Mouse (Mus musculus): ENCODE data around the gene Asb11.

Gene Asb11

GRCm38 (mm10) chrX:164445601-164446000 lies 8.8 kb downstream of the Asb11 start:
- DNase-seq (ENCODE audit: low spot score): no peak

DNA sequence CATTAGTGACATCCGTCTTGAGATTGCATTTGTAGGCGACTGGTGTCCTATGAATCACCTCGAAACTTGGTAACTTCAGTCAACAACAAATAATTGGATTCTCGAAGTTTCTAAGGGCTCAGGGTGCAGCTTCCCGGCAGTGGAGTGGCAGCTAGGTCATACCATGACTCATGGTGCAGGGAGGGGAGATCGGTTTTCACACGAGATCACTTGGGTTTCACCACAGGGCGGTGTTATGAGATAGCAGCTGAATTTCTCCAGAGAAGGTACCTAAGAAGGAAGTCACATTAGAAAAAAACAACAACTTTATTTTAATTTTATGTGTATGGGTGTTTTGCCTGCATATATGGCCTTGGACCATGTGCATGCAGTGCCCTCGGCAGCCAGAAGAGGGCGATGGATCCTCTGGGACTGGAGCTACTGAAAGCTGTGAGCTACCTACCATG lies 9.3 kb downstream of the Asb11 start:
- DNase-seq (ENCODE audit: low spot score): no peak

- DNase-seq (ENCODE audit: low spot score): no peak
Measured at GRCm38 (mm10) chrX:164446835-164447681, 10.3 kb downstream of the Asb11 start.

GRCm38 (mm10) chrX:164447682-164448071 lies 10.9 kb downstream of the Asb11 start:
- no peak for DNase-seq (ENCODE audit: low spot score)

DNA sequence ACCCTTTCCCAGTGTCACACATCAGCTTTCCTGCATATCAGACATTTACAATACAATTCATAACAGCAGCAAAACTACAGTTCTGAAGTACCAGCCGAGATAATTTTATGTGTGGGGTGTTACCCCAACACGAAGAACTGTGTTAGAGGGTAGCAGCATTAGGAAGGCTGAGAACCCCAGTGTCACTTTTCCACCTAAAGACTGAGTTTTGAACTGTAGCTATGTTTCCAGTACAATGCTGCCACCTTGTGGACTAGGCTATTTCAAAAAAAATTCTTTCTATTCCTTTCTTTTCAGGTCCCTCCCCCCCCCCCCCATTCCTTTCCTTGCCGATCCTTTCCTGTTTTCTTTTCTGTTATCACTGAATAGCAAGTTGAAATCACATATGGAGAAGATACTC lies 12.4 kb downstream of the Asb11 start:
- peak; percentile 47 for DNase-seq (ENCODE audit: low spot score)

DNA sequence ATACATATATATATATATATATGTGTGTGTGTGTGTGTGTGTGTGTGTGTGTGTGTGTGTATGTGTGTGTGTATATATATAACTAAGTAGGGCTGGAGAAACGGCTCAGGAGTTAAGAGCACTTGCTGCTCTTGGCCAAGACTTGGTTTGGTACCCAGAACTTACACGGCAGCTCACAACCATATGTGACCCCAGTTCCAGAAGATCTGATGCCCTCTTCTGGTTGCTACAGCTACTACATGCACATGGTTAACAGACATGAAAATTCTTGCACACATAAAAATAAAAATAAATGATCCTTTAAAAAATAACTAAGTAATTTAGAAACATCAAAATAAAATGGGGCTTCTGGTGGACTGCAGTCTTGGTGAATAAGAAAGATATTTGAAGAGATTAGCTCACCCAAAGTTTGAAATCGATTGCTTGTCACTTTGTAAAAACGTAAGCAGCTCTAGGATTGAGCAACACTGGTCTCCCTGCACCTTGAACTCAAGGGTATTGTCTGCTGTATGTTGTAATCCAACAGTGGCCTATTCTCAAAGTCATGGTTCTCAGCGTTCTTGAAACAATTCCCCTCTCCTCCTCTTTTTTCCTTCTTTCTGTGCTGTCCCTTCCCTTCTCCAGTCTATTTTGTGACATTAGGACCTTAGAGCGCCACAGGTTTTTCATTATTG lies 22.5 kb downstream of the Asb11 start:
- peak; percentile 6 for DNase-seq (ENCODE audit: low spot score)

- DNase-seq (ENCODE audit: low spot score): no peak
Measured at GRCm38 (mm10) chrX:164502258-164502657, 65.5 kb downstream of the Asb11 start.

- peak; percentile 10 for DNase-seq (ENCODE audit: low spot score)
Measured at GRCm38 (mm10) chrX:164505709-164506498, 69.1 kb downstream of the Asb11 start, which contains the start of gene Asb9. Gene Asb9, plus strand, starts transcription at chrX:164506327.

- no peak for DNase-seq (ENCODE audit: low spot score)
Measured at GRCm38 (mm10) chrX:164507068-164507467, 70.3 kb downstream of the Asb11 start.

DNA sequence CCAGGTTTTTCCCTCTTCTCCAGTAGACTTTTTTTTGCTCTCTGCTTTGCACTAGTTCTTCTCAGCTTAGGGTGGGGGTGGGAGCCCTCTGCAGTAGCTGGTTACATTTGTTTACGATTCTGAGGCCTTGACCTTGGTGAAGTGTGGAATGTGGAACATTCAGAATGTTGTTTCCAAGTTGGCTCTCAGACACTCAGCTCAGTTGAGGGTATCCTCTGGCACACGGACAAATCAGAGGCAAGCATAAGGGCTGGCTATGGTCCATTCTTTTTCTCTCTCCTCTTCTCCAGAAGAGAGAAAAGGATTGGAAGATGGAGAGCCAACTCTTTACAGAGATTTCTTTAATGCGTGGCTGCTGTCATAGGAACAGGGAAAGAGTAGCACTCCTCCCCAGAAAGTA lies 71.9 kb downstream of the Asb11 start:
- DNase-seq (ENCODE audit: low spot score): no peak
